Mouse (Mus musculus) limb, embryonic 14.5 days (tissue): ENCODE results near the gene Olfr1371. TPM values are rescaled to one million over a fixed set of nuclear protein-coding genes. Genes with fewer than 3 reads are reported as not detected.
A peak's percentile ranks its signal among the peaks of the same experiment; 100 is the strongest.
"Not testable (repeated sequence)": the region's sequence is repeated elsewhere in the genome, so short reads cannot be mapped to it uniquely, and the experiment has no call there.

Source experiments
- ATAC-seq: fragments of 200-750 bp; cut with Nextera tagmentation; 2 replicates; pipeline ENCODE4 v1.8.0; 2017; ENCODE audit warnings: low read depth, moderate number of reproducible peaks, moderate TSS enrichment; ENCODE audit not compliant: low FRiP score
- DNase-seq: peaks from one replicate; pipeline ENCODE4 v3.0.0-alpha.2; 2015; ENCODE audit warnings: low spot score
- H3K27ac ChIP-seq: fragments of 300-500 bp; sonication (generic); replicated peaks from 2 replicates; pipeline ENCODE4 v1.5.1; 2014; ENCODE audit warnings: low read depth, mild to moderate bottlenecking, low read length, moderate library complexity, mixed read lengths
- H3K27me3 ChIP-seq: fragments of 300-500 bp; sonication (generic); 2 replicates; pipeline ENCODE4 v1.6.1; 2014; ENCODE audit warnings: low read length, mixed read lengths; ENCODE audit not compliant: control insufficient read depth, insufficient read depth
- H3K36me3 ChIP-seq: fragments of 300-500 bp; sonication (generic); 2 replicates; pipeline ENCODE4 v1.6.1; 2014; ENCODE audit warnings: mild to moderate bottlenecking, low read length, moderate library complexity, mixed read lengths; ENCODE audit not compliant: control insufficient read depth, insufficient read depth
- H3K4me1 ChIP-seq: fragments of 300-500 bp; sonication (generic); 2 replicates; pipeline ENCODE4 v1.6.1; 2014; ENCODE audit warnings: antibody characterized with exemption, low read length, mixed read lengths; ENCODE audit not compliant: control insufficient read depth, insufficient read depth
- H3K4me2 ChIP-seq: fragments of 300-500 bp; sonication (generic); replicated peaks from 2 replicates; pipeline ENCODE4 v1.6.1; 2014; ENCODE audit warnings: low read depth, mild to moderate bottlenecking, low read length, moderate library complexity; ENCODE audit not compliant: severe bottlenecking
- H3K4me3 ChIP-seq: fragments of 300-500 bp; sonication (generic); replicated peaks from 2 replicates; pipeline ENCODE4 v1.5.1; 2014; ENCODE audit warnings: low read length
- H3K9ac ChIP-seq: fragments of 300-500 bp; sonication (generic); 2 replicates; pipeline ENCODE4 v1.6.1; 2014; ENCODE audit warnings: mild to moderate bottlenecking, low read depth, low read length, moderate library complexity; ENCODE audit not compliant: severe bottlenecking
- H3K9me3 ChIP-seq: fragments of 300-500 bp; sonication (generic); 2 replicates; pipeline ENCODE4 v1.6.1; 2016; ENCODE audit warnings: low read length; ENCODE audit not compliant: control insufficient read depth
- POLR2A ChIP-seq: fragments of 200-500 bp; IDR thresholded peaks from 2 replicates; pipeline ENCODE4 v1.8.0; 2012; ENCODE audit warnings: inconsistent platforms, mild to moderate bottlenecking, moderate library complexity, borderline replicate concordance; ENCODE audit not compliant: insufficient read depth, insufficient read length; ENCODE audit errors: extremely low read depth
- WGBS: fragments of 180-500 bp; shearing (Covaris S2); extraction: QIAGEN DNeasy Blood & Tissue Kit; methylation state at CpG from one replicate; pipeline ENCODE4 v1.1.7; 2014; 5-methylcytosine and 5-hydroxymethylcytosine counted together
- polyA plus RNA-seq, 2 experiments: library from polyadenylated mRNA; depleted of rRNA in 1 of 2; stranded (reverse) in 1 of 2; unstranded in 1 of 2; fragments of >200 nt; fragmentation: Nextera tagmentation in 1 of 2; extraction: Ambion mirVana in 1 of 2; gene quantifications; 2 replicates each; pipeline versions ENCODE4 v1.2.1 to v1.2.3; 2012 to 2014

The Olfr1371 gene
- polyA plus RNA-seq, 2 experiments: not detected

DNA sequence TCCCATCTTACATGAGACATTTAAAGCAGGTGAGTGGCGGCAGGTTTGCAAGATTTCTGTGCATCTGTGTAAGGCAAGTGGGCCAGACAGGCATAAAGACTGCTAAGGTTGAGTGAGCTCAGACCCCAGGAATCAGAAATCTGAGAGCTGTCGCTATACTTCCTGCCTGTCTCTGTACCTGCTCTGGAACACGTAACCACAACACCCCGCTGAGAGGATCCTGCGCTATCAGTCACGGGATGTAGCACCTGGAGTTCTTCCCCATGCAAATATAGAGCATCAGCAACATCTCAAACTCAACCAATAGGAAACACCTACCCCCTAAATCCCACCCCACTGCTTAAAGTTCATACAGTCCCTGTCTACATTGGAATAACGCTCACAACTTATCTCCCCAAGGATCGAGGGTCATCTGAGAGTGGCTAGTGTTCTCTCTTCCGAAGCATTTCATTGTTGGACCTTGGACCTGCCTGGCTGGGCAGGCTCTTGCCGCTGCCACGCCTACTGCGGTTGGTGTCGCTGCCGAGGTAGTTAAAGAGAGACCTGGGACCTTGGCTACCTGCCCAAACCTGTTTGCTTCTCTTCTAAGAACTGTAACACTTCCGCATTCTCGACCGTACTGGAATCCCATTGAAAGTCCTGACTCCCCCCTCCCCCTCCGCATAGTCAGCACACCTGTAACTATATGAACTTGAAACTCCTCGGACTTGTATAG is 10.3 kb upstream of the Olfr1371 start:
- H3K27me3 ChIP-seq: no peaks in the 10 kb centered on the region
- H3K4me1 ChIP-seq: peaks cover 5% of the 10 kb centered on the region; the same call in 1 of the 2 replicates
- peak overlapping the region; percentile 41 for H3K4me2 ChIP-seq
- ATAC-seq (no peak), DNase-seq (peak; percentile 66)
- H3K9ac ChIP-seq: no peak overlapping the region
- no peaks in the 10 kb centered on the region for H3K9me3 ChIP-seq
- no peaks in the 10 kb centered on the region for H3K36me3 ChIP-seq
- WGBS: 9% methylated on average over 19 of the region's 19 CpGs
- H3K27ac ChIP-seq: no peak overlapping the region
- no peak for TF ChIP-seq POLR2A
- peak overlapping the region; percentile 8 for H3K4me3 ChIP-seq

- H3K36me3 ChIP-seq: no peaks in the 10 kb centered on the region
- TF ChIP-seq POLR2A: no peak
- ATAC-seq (no peak), DNase-seq (no peak)
- H3K27ac ChIP-seq: no peak overlapping the region
- H3K9ac ChIP-seq: no peak overlapping the region
- H3K4me3 ChIP-seq: no peak overlapping the region
- H3K9me3 ChIP-seq: no peaks in the 10 kb centered on the region
- WGBS: 77% methylated on average over 6 of the region's 6 CpGs
- H3K4me2 ChIP-seq: no peak overlapping the region
- H3K4me1 ChIP-seq: peaks cover 5% of the 10 kb centered on the region; the same call in 1 of the 2 replicates
- H3K27me3 ChIP-seq: no peaks in the 10 kb centered on the region
Observed at GRCm38 (mm10) chr11:52222891-52223290, 9.1 kb upstream of the Olfr1371 start.

- not testable (repeated sequence) for H3K4me1 ChIP-seq, DNase-seq, H3K4me3 ChIP-seq, H3K27ac ChIP-seq, H3K9ac ChIP-seq, ATAC-seq, H3K4me2 ChIP-seq, H3K9me3 ChIP-seq, H3K27me3 ChIP-seq, H3K36me3 ChIP-seq
- WGBS: 90% methylated on average over 6 of the region's 6 CpGs
Observed at GRCm38 (mm10) chr11:52221921-52222320, 8.1 kb upstream of the Olfr1371 start.

GRCm38 (mm10) chr11:52220282-52220681 is 6.5 kb upstream of the Olfr1371 start:
- Histone ChIP-seq H3K27me3 (no peaks in the 10 kb centered on the region), H3K9me3 (no peaks in the 10 kb centered on the region), H3K4me1 (peaks cover 5% of the 10 kb centered on the region; the same call in 1 of the 2 replicates), H3K4me2 (no peak overlapping the region), H3K27ac (no peak overlapping the region), H3K9ac (no peak overlapping the region), H3K36me3 (no peaks in the 10 kb centered on the region), H3K4me3 (no peak overlapping the region)
- no peak for TF ChIP-seq POLR2A
- ATAC-seq (peak; percentile 50; the same call in 1 of the 2 replicates), DNase-seq (peak; percentile 77)
- WGBS: 10% methylated on average over 4 of the region's 4 CpGs

GRCm38 (mm10) chr11:52196496-52197023 is 17.2 kb downstream of the Olfr1371 start:
- not testable (repeated sequence) for H3K27ac ChIP-seq, H3K36me3 ChIP-seq, H3K27me3 ChIP-seq, ATAC-seq, H3K4me1 ChIP-seq, H3K4me3 ChIP-seq, H3K4me2 ChIP-seq, H3K9me3 ChIP-seq, H3K9ac ChIP-seq, DNase-seq
- WGBS: 86% methylated on average over 8 of the region's 8 CpGs

- not testable (repeated sequence) for H3K9ac ChIP-seq, H3K4me3 ChIP-seq, H3K36me3 ChIP-seq, H3K9me3 ChIP-seq, DNase-seq, H3K27ac ChIP-seq, H3K4me1 ChIP-seq, H3K4me2 ChIP-seq, H3K27me3 ChIP-seq, ATAC-seq
- WGBS: 92% methylated on average over 4 of the region's 4 CpGs
Observed at GRCm38 (mm10) chr11:52180651-52181050, 33.1 kb downstream of the Olfr1371 start.

GRCm38 (mm10) chr11:52179897-52180296 is 33.9 kb downstream of the Olfr1371 start:
- no CpG with 5 or more reads among the region's 3 CpGs for WGBS
- not testable (repeated sequence) for H3K9ac ChIP-seq, H3K9me3 ChIP-seq, H3K4me3 ChIP-seq, H3K36me3 ChIP-seq, H3K4me2 ChIP-seq, H3K27me3 ChIP-seq, DNase-seq, H3K4me1 ChIP-seq, H3K27ac ChIP-seq, ATAC-seq
